Mouse (Mus musculus) v-Abl transformed pro-B cells (cell line): ENCODE data around the gene Plin3.

ENCODE experiments used
- in situ Hi-C, 2 experiments: fragments of 400-800 bp; cut with MboI; formaldehyde crosslinking; loops; one replicate each; pipeline ENCODE4 v1.15.1; 2025; ENCODE audit not compliant: unreplicated experiment in 2 of 2

Gene Plin3

DNA sequence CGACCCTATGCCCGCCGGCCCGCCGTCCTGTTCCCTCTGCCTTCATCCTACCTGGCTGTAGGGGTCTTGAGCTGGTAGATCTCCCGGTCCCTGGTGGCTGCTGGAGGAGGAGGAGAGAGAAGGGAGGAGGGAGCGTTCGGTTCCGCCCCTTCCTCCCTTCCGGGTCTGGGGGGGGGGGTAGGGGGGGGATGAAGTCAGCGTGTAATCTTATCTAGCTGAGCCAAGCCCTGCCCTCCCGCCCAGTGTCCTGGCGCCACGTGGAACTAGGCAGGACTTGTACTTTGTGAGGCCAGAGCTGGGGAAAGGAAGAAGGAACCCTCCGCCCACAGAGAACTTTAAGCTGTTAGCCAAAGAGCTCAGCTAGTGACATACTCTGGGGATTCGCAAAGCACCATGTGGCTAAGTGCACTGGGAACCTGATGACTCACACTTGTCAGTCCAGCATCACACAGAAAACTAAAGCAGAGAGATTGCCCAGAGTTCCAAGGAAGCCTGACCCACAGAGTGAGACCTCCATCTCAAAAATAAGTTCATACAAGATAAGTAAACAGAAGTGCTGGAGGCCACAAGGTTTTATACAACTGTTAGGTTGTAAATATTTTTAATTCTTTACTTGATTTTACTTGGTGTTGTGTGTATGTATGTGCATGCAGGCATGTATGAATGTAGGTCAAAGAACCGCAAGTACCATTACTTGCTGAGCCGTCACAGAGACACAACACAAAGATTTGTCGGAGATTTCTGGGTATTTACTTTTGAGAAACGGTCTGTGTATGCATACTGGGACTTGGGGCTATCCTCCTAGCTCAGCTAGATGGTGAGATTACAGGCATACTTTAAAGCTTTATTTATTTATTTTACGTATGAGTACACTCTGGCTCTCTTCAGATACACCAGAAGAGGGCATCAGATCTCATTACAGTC lies 15.8 kb downstream of the Plin3 start, which contains the start of gene Ticam1:
Ticam1 (minus strand) TSS at position 144 of the 924 bp plus-strand sequence.
- in situ Hi-C loops, result loop anchor here (5.0 kb wide), 1 partner anchor 35 kb away; no protein-coding TSS in a partner anchor

DNA sequence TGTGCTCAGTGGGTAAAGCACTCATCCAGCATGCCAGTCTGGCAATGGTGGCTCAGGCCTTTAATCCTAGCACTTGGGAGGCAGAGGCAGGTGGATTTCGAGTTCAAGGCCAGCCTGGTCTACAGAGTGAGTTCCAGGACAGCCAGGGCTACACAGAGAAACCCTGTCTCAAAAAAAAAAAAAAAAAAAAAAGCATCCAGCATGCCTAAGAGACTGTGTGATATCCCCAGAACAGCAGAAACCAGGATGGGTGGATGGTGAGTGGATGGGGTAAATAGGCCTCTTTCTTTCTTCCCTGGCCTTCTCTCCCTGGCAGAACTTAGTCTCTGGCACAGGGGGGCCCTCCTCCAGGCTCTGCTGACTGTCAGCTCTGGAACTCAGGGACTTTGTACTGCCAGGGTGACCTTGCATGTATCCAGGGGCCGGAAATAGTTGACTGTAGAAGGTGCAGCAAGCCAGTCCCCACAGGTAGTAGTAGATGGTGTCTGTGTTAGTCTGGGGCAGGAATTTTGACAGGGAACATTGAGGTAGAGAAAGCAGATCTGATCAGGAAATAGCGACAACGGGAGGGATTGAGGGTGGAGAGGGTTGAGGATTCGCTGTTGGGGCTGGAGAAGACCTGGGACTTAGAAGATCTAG lies 16.7 kb downstream of the Plin3 start:
- in situ Hi-C loops, result loop anchor here (5.0 kb wide), 1 partner anchor 36 kb away; no protein-coding TSS in a partner anchor

DNA sequence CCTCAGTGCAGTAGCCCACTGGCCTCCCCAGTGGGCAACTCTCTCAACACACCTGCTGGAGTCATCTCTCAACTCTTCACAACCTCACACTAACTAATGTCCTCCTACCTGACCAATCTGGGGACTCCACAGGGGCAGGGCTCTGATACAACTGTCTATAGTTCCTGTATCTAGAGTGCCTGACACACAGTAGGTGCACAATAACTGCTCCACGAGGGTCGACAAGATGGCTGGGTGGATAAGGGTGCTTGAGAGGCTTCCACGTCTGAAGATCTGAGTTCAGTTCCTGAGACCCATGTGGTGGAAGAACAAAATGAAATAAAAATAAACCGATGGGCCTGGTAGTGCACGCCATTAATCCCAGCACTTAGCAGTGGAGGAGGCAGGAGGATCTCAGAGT lies 18.7 kb downstream of the Plin3 start:
- in situ Hi-C loops, result no loop called here

DNA sequence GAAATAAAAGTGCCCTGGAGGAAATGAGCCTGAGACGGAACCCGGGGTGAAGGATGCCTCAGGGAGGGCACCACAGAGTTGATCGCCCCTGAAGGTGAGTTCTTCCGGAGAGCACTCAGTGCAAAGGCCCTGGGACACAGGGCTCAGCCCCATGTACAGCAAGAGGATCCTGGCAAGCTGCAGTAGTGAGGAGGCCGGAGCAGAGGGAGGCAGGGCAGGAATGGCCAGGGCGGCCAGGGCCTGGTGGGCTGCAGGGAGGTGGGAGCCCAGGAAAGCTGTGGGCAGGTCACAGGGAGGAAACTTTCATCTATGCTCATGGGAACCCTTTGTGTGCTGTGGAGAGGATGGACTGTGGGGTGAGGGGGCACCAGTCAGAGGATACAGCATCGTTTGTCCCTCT lies 19.2 kb downstream of the Plin3 start:
- in situ Hi-C loops, result no loop called here

DNA sequence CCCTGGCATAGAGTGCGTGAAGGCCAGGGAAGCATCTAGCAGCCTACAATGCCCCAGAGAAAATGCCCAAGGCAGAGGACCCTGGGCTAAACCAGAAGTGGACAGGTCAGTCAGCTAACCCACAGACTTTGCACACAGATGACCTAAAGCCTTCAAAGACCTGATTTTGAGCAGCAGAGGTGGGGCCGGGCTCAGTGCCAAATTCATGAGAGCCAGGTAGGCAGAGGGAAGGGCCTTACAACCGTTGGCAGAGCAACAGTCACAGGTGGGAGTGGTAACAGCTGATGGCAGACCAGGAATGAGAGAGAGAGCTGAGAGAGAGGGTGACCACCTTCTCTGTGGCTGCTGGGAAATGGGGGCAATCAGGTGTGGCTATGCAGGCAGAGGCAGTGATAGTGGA lies 20.0 kb downstream of the Plin3 start:
- in situ Hi-C loops, result no loop called here

DNA sequence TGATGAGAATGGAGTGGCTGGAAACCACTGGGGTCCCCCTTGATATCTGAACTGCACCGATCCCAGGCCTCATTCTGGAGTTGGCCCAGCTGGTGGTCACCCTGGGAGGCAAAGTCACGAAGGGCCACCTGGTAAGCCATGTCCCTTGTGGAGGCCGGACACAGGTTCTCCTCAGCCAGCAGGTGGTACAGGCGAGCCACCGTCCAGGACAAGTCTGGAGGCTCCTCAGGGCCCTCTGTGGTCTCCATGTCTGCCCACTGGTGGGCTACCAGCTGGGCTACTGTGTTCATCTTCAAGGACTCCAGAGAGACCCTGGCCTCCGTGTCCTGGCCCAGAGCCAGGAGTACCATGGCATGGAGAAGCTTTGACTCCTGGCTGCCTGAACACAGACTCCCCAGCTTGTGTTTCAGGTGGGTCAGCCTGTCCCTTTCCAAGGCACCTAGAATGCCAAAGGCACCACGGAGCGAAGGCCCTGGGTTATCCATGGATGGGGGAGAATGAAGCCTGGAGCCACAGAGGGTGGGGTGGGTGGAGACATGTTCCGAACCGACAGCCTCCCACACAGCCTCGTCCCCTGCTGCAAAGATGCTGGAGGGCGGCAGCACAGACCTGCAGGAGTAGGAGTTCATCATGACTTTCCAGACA lies 20.9 kb downstream of the Plin3 start:
- in situ Hi-C loops, result no loop called here

DNA sequence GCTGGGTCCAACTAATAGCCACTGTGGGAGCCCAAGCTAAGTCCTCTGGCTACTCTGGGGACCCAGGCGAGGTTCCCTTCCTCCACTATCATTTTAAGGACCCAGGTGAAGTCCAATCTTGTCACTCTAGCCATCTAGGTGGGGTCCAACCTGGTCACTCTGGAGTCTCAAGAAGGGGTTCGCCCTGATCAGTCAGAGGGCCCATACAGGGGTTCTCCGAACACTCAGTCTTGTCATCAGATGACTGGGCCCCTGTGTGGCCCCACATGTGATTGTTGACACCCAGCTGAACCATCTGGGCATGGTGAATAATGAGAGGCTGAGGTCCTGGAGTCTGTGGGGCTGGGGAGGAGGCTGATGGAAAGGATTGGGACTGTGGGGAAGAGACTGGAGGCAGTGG lies 22.9 kb downstream of the Plin3 start:
- in situ Hi-C loops, result loop anchor here in 1 of 2 experiments (5.0 kb wide), 1 partner anchor 78 kb away; no protein-coding TSS in a partner anchor

DNA sequence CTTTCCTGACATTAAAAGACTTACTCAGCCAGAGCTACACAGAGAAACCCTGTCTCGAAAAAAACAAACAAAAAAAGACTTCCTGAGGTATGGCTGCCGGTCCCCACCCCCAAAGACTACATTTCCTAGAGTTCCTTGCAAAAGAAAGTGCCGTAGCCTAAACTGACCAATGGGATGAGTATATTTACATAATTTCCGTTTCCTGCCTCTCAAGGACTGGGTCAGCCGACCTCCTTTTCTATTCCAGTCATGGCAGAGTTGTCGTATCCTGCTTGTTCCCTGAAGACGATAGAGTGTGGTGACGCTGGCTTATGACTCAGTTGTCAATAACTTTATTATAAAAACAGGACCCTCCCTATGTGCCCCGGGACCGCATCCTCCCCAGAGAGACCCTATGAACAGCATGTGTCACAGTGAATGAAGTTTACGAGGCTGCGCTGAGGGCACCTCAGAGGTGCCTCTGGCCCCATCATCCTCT lies 23.5 kb downstream of the Plin3 start:
- in situ Hi-C loops, result loop anchor here in 1 of 2 experiments (5.0 kb wide), 1 partner anchor 78 kb away; no protein-coding TSS in a partner anchor

DNA sequence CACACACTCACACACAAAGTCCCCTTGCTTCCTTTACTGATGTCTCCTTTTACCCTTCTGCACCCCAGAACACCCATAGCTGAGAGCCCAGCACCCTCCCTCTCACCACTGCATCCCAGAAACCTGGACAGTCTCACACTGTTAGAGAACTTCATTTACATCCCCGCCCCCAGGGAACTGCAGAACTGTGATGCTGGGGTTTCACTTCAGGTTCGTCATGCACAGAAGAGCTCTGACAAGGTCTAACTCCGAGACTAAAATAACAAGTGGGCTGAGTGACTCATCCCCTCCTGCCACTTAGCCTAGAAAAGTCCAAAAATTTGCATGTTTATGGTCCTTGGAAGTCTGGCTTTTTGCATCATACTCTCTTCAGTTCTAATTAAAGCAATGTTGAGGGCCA lies 26.4 kb downstream of the Plin3 start:
- in situ Hi-C loops, result loop anchor here in 1 of 2 experiments (5.0 kb wide), 1 partner anchor 81 kb away; no protein-coding TSS in a partner anchor

DNA sequence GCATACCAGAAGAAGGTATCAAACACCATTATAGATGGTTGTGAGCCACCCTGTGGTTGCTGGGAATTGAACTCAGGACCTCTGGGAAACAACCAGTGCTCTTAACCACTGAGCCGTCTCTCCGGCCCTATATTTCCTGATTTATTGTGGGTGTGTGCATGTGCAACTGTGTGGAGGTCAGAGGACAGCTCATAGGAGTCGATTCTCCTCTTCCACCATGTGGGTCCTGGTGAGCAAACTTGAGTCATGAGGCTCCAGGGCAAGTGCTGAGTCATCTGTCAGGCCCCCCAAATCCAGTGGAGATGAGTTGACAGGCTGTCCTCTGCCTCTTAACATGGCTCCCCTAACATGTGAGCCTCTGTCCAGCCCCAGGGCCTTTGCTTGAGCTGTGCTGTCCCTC lies 26.8 kb downstream of the Plin3 start:
- in situ Hi-C loops, result loop anchor here in 1 of 2 experiments (5.0 kb wide), 1 partner anchor 81 kb away; no protein-coding TSS in a partner anchor

DNA sequence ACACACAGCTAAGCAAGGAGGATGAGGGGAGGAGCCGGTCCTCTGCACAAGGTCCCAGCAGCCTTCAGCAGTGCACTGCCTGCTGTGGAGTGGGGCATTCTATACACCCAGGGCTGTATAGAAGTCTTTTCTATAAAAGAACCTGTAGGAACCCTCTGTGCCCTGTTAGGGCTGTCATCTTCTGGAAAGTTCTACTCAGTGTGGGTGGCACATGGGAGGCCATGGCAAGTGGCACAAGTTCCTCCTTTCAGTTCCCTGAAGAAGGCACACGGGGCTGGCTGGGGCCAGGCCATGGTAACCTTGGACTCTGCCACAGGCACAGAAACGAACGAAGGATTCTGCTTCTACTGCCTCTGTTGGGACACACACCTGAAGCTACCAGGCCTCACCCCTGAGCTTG lies 27.7 kb downstream of the Plin3 start:
- in situ Hi-C loops, result loop anchor here in 1 of 2 experiments (5.0 kb wide), 1 partner anchor 82 kb away; no protein-coding TSS in a partner anchor

DNA sequence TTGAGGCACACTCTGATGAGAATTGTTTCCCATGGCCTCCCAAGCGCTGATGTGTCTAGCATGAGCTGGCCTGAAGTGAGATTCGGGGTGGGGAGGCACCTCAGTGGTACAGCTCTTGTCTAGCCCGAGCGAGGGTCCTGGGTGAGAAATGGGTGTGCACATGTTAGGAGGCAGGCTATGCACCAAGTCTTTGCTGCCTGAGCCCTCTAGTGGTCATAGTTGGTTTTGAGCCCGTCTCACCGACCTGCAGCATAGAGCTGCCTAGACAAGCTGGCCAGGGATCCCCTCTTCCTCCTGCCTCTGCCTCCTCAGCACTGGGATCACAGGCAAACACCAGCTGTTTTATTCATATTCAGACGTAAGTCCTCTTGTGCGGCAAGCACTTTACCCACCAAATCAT lies 28.7 kb downstream of the Plin3 start:
- in situ Hi-C loops, result no loop called here

DNA sequence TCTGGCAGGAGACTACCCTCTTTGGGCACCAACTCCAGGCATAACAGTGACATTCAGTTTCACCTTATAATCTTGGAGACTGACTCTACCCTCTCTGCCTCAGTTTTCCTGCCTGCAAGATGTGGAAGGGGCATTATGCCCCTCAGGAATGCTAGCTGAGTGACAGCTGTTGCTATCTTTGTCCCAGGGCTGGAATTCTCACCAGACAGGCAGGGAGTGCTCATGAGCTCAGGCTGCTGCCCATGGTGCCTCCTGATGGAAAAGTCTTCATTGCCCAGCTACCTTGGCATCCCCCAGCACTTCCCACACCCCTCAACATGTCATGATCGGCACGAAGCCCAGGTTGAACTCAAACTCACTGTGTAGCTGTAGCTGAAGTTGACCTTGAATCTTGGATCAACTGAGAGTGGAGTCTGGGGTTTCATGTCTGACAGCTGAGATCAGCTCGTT lies 30.0 kb downstream of the Plin3 start:
- in situ Hi-C loops, result no loop called here

DNA sequence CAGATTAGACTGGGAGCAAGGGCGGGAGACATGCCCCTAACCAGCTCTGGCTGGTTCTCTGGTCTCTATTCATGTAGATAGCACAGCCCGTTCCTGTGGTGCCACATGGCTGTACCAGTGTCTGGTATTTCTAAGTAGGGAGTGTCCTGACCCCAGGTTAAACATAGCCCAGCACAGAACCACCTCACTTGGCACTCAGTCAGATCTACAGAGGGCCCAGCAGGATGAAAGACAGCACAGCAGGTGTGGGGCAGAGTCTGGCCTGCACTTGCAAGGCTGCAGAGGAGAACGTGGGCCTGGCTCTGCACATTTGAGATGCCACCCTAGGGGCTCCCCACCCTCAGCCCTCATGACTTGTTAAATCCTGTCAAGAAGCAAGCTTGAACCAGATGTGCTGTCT lies 31.5 kb downstream of the Plin3 start:
- in situ Hi-C loops, result no loop called here

DNA sequence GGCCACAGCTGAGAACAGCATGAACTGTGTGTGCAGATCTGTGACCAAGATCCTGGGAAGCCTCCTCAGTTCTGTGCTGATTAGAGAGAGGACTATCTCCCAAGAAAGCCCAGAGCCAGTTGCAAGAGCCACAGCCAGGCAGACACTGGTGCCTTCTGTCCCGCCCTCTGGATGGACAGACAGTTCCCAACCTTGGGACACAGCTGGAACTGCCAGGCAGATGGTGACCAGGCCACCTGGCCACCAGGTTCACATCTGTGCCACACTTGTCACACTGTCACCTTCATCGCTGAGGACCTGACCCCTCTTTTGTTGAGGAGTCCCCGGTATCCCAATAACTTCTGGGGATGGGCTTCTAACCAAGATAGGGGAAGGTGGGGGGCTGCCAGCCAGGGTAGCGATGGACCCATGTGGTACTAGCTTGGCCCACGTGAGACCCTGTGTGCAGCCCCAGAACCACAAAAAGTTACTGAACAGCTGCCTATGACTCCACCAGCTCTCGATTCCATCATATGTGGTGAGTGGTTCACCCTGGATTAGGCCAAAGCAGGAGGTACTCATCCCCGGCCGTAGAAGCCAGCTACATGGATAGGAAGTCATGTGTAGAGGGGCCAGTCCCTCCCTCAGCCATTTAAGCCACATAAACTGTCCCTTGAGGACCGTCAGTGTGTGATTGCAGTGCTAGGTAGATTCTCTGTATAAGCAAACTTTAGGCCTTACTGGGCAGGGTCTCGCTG lies 33.2 kb downstream of the Plin3 start:
- in situ Hi-C loops, result loop anchor here in 1 of 2 experiments (5.0 to 10.0 kb wide), 3 partner anchors 127 to 555 kb away; partner anchors contain the start of gene Yju2

DNA sequence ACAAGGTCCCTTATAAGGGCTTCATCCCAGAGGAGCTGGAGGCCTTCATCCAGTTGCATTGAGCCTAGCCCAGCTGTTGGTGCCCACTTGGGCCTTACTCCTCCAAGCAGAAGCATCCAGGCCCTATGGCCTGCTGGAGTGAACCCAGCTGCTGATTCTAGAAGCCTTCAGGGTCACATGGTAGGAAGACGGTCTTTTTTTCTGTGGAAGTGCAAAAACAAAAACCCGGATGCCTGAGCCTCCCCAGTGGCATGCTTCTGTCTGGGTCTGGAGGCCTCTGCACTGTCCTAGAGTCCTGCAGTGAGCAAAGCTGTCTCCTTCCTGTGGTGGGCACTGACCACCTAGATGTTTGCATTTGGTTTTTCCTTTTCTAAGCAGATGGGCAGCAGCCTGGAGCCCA lies 33.9 kb downstream of the Plin3 start:
- in situ Hi-C loops, result loop anchor here in 1 of 2 experiments (5.0 to 10.0 kb wide), 3 partner anchors 127 to 554 kb away; partner anchors contain the start of gene Yju2

DNA sequence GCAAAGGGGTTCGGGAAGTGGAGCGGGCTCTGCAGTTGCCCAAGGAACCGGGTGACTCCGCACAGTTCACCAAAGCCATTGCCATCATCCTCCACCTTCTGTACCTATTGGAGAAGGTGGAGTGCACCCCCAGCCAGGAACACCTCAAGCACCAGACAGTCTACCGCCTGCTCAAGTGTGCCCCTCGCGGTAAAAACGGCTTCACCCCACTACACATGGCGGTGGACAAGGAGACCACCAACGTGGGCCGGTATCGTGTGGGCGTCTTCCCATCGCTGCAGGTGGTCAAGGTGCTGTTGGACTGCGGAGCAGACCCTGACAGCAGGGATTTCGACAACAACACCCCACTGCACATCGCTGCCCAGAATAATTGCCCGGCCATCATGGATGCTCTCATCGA lies 34.4 kb downstream of the Plin3 start:
- in situ Hi-C loops, result loop anchor here in 1 of 2 experiments (5.0 to 10.0 kb wide), 3 partner anchors 126 to 553 kb away; partner anchors contain the start of gene Yju2

DNA sequence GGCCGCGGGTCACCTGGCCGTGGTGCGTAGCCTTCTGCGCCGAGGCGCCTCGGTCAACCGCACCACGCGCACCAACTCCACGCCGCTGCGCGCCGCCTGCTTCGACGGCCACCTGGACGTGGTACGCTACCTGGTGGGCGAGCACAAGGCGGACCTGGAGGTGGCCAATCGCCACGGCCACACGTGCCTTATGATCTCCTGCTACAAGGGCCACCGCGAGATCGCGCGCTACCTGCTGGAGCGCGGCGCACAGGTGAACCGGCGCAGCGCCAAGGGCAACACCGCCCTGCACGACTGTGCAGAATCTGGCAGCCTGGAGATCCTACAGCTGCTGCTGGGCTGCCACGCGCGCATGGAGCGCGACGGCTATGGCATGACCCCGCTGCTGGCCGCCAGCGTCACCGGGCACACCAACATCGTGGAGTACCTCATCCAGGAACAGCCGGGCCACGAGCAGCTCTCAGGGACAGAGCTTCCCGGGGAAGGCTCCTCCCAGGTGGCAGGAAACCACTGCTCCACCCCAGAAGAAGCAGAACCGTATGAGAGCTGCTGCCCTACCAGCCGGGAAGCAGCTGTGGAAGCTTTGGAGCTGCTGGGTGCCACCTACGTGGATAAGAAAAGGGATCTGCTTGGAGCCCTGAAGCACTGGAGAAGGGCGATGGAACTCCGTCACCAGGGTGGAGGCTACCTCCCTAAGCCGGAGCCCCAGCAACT lies 35.3 kb downstream of the Plin3 start:
- in situ Hi-C loops, result loop anchor here in 1 of 2 experiments (5.0 to 10.0 kb wide), 3 partner anchors 125 to 553 kb away; partner anchors contain the start of gene Yju2
